Mouse (Mus musculus) midbrain, embryonic 11.5 days (tissue): ENCODE measurements at regions not wholly inside any gene's neighbourhood (a gene's known extent, or its start where the extent isn't known, plus 50 kb on each side); places are given as distances from the start of the nearest gene placed in this dataset.

Experiments
- ATAC-seq: fragments of 200-750 bp; cut with Nextera tagmentation; 2 replicates; pipeline ENCODE4 v1.8.0; 2017; ENCODE audit warnings: moderate TSS enrichment, moderate library complexity; ENCODE audit not compliant: low FRiP score
- DNase-seq: peaks from one replicate; pipeline ENCODE4 v3.0.0; 2015; ENCODE audit warnings: low spot score; ENCODE audit errors: missing footprints
- H3K27ac ChIP-seq: fragments of 300-500 bp; sonication (generic); 2 replicates; pipeline ENCODE4 v1.5.1; 2014; ENCODE audit warnings: low read depth, low read length
- H3K27me3 ChIP-seq: fragments of 300-500 bp; sonication (generic); 2 replicates; pipeline ENCODE4 v1.6.1; 2014; ENCODE audit warnings: mild to moderate bottlenecking, low read length, moderate library complexity, mixed read lengths; ENCODE audit not compliant: control insufficient read depth, insufficient read depth
- H3K36me3 ChIP-seq: fragments of 300-500 bp; sonication (generic); 2 replicates; pipeline ENCODE4 v1.6.1; 2014; ENCODE audit warnings: mild to moderate bottlenecking, low read length, moderate library complexity, mixed read lengths; ENCODE audit not compliant: control insufficient read depth, insufficient read depth
- H3K4me1 ChIP-seq: fragments of 300-500 bp; sonication (generic); 2 replicates; pipeline ENCODE4 v1.6.1; 2014; ENCODE audit warnings: low read length; ENCODE audit not compliant: control insufficient read depth, insufficient read depth
- H3K4me2 ChIP-seq: fragments of 300-500 bp; sonication (generic); 2 replicates; pipeline ENCODE4 v1.6.1; 2014; ENCODE audit warnings: mild to moderate bottlenecking, moderate library complexity
- H3K4me3 ChIP-seq: fragments of 300-500 bp; sonication (generic); 2 replicates; pipeline ENCODE4 v1.5.1; 2014; ENCODE audit warnings: low read depth, low read length
- H3K9ac ChIP-seq: fragments of 300-500 bp; sonication (generic); 2 replicates; pipeline ENCODE4 v1.6.1; 2014; ENCODE audit warnings: low read length
- H3K9me3 ChIP-seq: fragments of 300-500 bp; sonication (generic); 2 replicates; pipeline ENCODE4 v1.6.1; 2016; ENCODE audit warnings: low read length; ENCODE audit not compliant: control insufficient read depth
- WGBS: fragments of 180-500 bp; shearing (Covaris S2); extraction: QIAGEN DNeasy Blood & Tissue Kit; methylation state at CpG from one replicate; pipeline ENCODE4 v1.1.7; 2014; 5-methylcytosine and 5-hydroxymethylcytosine counted together

GRCm38 (mm10) chr12:77534079-77534478, 296.2 kb downstream of the Fut8 start:
- Histone ChIP-seq H3K9me3 (no peaks in the 10 kb centered on the region), H3K4me3 (no peak overlapping the region), H3K4me2 (no peak overlapping the region), H3K9ac (no peak overlapping the region), H3K27me3 (no peaks in the 10 kb centered on the region), H3K27ac (no peak overlapping the region), H3K36me3 (no peaks in the 10 kb centered on the region), H3K4me1 (no peaks in the 10 kb centered on the region)
- no peak for ATAC-seq
- no peak for DNase-seq
- WGBS: 85% methylated on average over 3 of the region's 3 CpGs

DNA sequence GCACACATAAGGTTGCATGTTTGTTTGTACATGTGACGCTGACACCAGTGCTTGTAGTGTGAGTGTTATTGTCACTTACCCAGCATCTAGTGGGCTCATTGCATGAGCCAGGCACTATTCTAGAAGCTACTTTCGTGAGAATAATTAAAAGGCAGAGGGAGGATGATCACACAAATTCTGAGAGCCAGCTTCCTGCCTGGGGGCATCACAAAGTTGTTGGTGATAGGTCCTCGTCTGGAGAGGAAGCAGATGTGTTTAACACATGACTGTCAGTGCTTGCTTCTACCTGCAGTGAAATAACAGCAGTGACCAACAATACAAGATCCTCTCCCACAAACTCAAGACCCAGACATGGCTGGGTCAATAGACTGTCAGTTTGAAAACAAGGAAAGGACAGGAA, 297.2 kb downstream of the Fut8 start:
- no peaks in the 10 kb centered on the region for H3K36me3 ChIP-seq

DNA sequence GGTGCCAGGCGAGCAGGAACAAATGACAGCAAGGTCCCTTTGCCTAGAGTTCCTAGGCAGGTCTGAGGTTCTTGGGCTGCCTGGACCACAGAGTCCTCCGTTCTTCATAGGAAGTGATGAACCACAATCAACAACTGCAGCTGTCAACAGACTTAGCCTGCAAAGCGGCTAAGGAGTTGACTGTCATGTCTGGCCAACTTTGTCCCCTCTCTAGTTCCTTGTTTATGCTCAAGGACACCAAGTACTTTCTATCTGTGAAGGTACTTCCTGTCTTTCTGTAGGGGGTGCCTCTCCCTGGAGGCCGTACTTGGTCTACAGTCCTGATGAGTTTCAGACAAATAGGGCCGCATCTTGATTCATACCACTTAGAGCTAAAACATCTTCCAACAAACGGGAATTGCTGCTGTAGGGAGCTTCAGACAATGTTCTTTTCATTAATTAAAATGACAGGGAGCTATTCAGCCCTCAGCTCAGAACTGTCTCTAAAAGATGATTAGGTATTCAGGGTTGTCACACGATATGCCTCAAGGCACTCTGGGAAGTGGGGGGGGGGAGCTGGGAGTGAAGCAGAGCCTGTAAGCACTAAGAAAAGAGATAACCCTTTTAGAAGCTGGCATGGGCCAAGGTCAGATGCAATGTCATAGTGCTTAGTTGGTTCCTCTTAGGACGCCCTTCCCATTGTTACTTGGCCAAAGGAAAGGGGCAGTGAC, 299.4 kb downstream of the Fut8 start:
- Histone ChIP-seq H3K4me3 (no peak overlapping the region), H3K9ac (no peak overlapping the region), H3K27me3 (no peaks in the 10 kb centered on the region), H3K36me3 (no peaks in the 10 kb centered on the region), H3K9me3 (no peaks in the 10 kb centered on the region), H3K4me2 (no peak overlapping the region), H3K27ac (no peak overlapping the region), H3K4me1 (no peaks in the 10 kb centered on the region)
- WGBS: 84% methylated on average over 8 of the region's 8 CpGs
- ATAC-seq (no peak), DNase-seq (no peak)

More for the DNA sequence above, 297.2 kb downstream of the Fut8 start:
- Histone ChIP-seq H3K9ac (no peak overlapping the region), H3K27me3 (no peaks in the 10 kb centered on the region), H3K27ac (no peak overlapping the region), H3K9me3 (no peaks in the 10 kb centered on the region), H3K4me1 (no peaks in the 10 kb centered on the region), H3K4me2 (no peak overlapping the region), H3K4me3 (no peak overlapping the region)
- DNase-seq: no peak
- no peak for ATAC-seq
- WGBS: 71% methylated on average over 3 of the region's 3 CpGs

- Histone ChIP-seq H3K27me3 (no peaks in the 10 kb centered on the region), H3K36me3 (no peaks in the 10 kb centered on the region), H3K4me3 (no peak overlapping the region), H3K27ac (no peak overlapping the region), H3K9me3 (no peaks in the 10 kb centered on the region), H3K4me2 (no peak overlapping the region), H3K9ac (no peak overlapping the region), H3K4me1 (no peaks in the 10 kb centered on the region)
- DNase-seq: no peak
- ATAC-seq: no peak
- WGBS: 83% methylated on average over 10 of the region's 10 CpGs
Measured at GRCm38 (mm10) chr12:77539661-77540431, 301.9 kb downstream of the Fut8 start.

DNA sequence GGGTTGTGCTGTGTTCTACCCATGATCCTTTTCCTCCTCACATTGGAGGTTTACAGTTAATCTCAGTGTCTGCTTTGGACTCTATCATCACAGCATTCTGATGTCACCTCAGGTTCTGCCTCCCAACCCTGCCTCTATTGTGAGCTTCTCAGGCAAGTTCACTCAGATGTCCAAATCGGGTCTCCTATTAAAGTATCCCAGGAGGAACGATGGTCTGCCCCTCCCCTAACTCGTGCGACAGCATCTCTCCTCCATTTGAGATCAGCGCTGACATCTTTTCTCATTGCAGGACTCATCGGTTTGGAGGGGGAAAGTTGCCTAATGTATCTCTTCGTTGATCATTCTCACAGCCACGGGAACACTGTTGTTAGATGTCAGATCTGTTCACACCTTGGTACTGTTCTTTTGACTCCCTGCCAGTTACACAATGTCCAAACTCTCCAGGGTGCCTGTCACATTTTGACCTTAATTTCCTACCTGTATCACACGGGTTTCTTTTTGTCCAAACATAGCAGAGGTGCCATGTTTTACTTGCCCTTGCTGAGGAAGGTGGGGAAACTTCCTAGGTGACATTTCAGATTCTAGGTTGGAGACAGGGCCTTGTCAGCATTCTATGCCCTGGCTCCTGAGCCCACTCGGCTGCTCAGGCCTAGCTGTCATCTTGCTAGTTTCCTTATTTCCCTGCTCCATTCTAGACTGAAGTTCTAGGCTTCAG, 303.3 kb downstream of the Fut8 start:
- 86% methylated on average over 10 of the region's 10 CpGs for WGBS
- no peak for ATAC-seq
- Histone ChIP-seq H3K4me3 (no peak overlapping the region), H3K36me3 (no peaks in the 10 kb centered on the region), H3K27me3 (no peaks in the 10 kb centered on the region), H3K27ac (no peak overlapping the region), H3K9ac (no peak overlapping the region), H3K4me1 (no peaks in the 10 kb centered on the region), H3K9me3 (no peaks in the 10 kb centered on the region), H3K4me2 (no peak overlapping the region)
- no peak for DNase-seq

GRCm38 (mm10) chr12:77541826-77542225, 303.9 kb downstream of the Fut8 start:
- DNase-seq (no peak), ATAC-seq (no peak)
- Histone ChIP-seq H3K9ac (no peak overlapping the region), H3K4me1 (no peaks in the 10 kb centered on the region), H3K9me3 (no peaks in the 10 kb centered on the region), H3K4me3 (no peak overlapping the region), H3K27ac (no peak overlapping the region), H3K4me2 (no peak overlapping the region), H3K27me3 (no peaks in the 10 kb centered on the region), H3K36me3 (no peaks in the 10 kb centered on the region)
- WGBS: 80% methylated on average over 4 of the region's 4 CpGs

DNA sequence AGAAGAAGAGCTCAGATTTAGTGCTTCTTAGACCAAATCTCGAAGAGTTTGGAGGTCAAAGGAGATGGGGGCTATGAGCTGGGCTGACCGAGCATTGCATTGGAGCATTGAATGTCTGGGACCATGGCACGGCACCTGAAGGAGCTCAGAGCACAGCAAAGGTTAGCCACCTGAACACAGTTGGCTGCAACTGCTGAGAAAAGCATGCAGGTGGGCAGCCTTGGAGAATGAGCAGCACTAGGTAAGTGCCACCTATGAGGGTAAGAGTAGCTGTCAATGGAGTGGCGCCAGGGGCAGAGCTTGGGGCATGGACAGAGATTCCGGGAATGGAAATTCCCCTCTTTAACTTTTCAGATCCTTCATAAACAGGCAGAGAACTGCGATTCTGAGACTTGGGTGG, 305.7 kb downstream of the Fut8 start:
- no peak overlapping the region for H3K4me2 ChIP-seq
- H3K27me3 ChIP-seq: no peaks in the 10 kb centered on the region
- 83% methylated on average over 6 of the region's 6 CpGs for WGBS
- H3K4me1 ChIP-seq: no peaks in the 10 kb centered on the region
- no peaks in the 10 kb centered on the region for H3K36me3 ChIP-seq
- no peak overlapping the region for H3K27ac ChIP-seq
- no peak overlapping the region for H3K9ac ChIP-seq
- H3K4me3 ChIP-seq: no peak overlapping the region
- DNase-seq (no peak), ATAC-seq (no peak)
- H3K9me3 ChIP-seq: no peaks in the 10 kb centered on the region

DNA sequence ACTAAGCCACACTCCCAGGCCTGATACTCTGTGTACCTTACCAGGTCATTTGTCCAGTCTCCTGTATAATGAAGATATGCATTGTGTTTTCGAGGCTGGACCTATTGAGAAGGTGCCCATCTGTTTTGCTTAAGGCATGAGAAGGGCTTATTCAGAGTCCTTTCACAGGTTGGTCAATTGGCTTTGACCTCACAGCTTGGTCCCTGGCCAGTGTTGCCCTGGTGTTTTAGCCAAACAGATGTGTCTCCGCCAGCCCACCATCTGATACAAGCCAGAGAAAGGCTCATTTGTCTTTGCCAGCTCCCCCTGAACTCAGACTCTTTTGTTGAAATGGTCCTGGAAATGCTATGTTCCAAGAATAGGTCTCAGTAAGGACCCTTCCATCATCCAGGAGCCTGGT, 308.2 kb downstream of the Fut8 start:
- WGBS: 70% methylated on average over 2 of the region's 2 CpGs
- Histone ChIP-seq H3K9ac (no peak overlapping the region), H3K4me2 (no peak overlapping the region), H3K4me1 (no peaks in the 10 kb centered on the region), H3K36me3 (no peaks in the 10 kb centered on the region), H3K27me3 (no peaks in the 10 kb centered on the region), H3K27ac (no peak overlapping the region), H3K4me3 (no peak overlapping the region), H3K9me3 (no peaks in the 10 kb centered on the region)
- no peak for ATAC-seq
- DNase-seq: no peak

- ATAC-seq (peak; percentile 65; the same call in 1 of the 2 replicates), DNase-seq (peak; percentile 92)
- Histone ChIP-seq H3K9me3 (no peaks in the 10 kb centered on the region), H3K27me3 (no peaks in the 10 kb centered on the region), H3K27ac (no peak overlapping the region), H3K4me1 (no peaks in the 10 kb centered on the region), H3K36me3 (no peaks in the 10 kb centered on the region), H3K4me2 (no peak overlapping the region), H3K9ac (no peak overlapping the region), H3K4me3 (no peak overlapping the region)
- 7% methylated on average over 3 of the region's 3 CpGs for WGBS
Measured at GRCm38 (mm10) chr12:77568286-77568685, 330.4 kb downstream of the Fut8 start.
